Mouse (Mus musculus) neural tube, embryonic 14.5 days (tissue): ENCODE measurements around the gene Zfp652. TPM values are rescaled to one million over a fixed set of nuclear protein-coding genes. Genes with fewer than 3 reads are reported as not detected.

Experiments used
- ATAC-seq: fragments of 200-750 bp; cut with Nextera tagmentation; 2 replicates; pipeline ENCODE4 v1.8.0; 2017; ENCODE audit warnings: low read depth, mild to moderate bottlenecking, moderate TSS enrichment, moderate library complexity
- H3K27ac ChIP-seq: fragments of 300-500 bp; sonication (generic); 2 replicates; pipeline ENCODE4 v1.5.1; 2014; ENCODE audit warnings: low read depth, mild to moderate bottlenecking, control low read depth, low read length, moderate library complexity, mixed read lengths
- H3K27me3 ChIP-seq: fragments of 300-500 bp; sonication (generic); 2 replicates; pipeline ENCODE4 v1.6.1; 2014; ENCODE audit warnings: low read length; ENCODE audit not compliant: control insufficient read depth, insufficient read depth
- H3K36me3 ChIP-seq: fragments of 300-500 bp; sonication (generic); 2 replicates; pipeline ENCODE4 v1.6.1; 2014; ENCODE audit warnings: low read length, mixed read lengths; ENCODE audit not compliant: control insufficient read depth, insufficient read depth
- H3K4me1 ChIP-seq: fragments of 300-500 bp; sonication (generic); 2 replicates; pipeline ENCODE4 v1.6.1; 2014; ENCODE audit warnings: low read length; ENCODE audit not compliant: control insufficient read depth, insufficient read depth
- H3K4me2 ChIP-seq: fragments of 300-500 bp; sonication (generic); 2 replicates; pipeline ENCODE4 v1.6.1; 2014; ENCODE audit warnings: mild to moderate bottlenecking, low read depth, low read length, control low read depth
- H3K4me3 ChIP-seq: fragments of 300-500 bp; sonication (generic); 2 replicates; pipeline ENCODE4 v1.5.1; 2014; ENCODE audit warnings: low read depth, low read length, control low read depth, mixed read lengths
- H3K9ac ChIP-seq: fragments of 300-500 bp; sonication (generic); replicated peaks from 2 replicates; pipeline ENCODE4 v1.6.1; 2014; ENCODE audit warnings: low read depth, mild to moderate bottlenecking, control low read depth, low read length, mixed read lengths
- H3K9me3 ChIP-seq: fragments of 300-500 bp; sonication (generic); 2 replicates; pipeline ENCODE4 v1.6.1; 2016; ENCODE audit warnings: low read length; ENCODE audit not compliant: control insufficient read depth
- whole genome bisulfite sequencing: fragments of 180-500 bp; shearing (Covaris S2); extraction: QIAGEN DNeasy Blood & Tissue Kit; methylation state at CpG from one replicate; pipeline ENCODE4 v1.1.7; 2014; 5-methylcytosine and 5-hydroxymethylcytosine counted together
- polyA plus RNA-seq: library from polyadenylated mRNA; unstranded; fragments of >200 nt; fragmentation: Nextera tagmentation; extraction: Ambion mirVana; gene quantifications from 2 replicates; pipeline ENCODE4 v1.2.1, GENCODE M21; 2014

Zfp652 gene
- polyA plus RNA-seq, 1 experiment from 2014 or later, result 12.9 TPM

DNA sequence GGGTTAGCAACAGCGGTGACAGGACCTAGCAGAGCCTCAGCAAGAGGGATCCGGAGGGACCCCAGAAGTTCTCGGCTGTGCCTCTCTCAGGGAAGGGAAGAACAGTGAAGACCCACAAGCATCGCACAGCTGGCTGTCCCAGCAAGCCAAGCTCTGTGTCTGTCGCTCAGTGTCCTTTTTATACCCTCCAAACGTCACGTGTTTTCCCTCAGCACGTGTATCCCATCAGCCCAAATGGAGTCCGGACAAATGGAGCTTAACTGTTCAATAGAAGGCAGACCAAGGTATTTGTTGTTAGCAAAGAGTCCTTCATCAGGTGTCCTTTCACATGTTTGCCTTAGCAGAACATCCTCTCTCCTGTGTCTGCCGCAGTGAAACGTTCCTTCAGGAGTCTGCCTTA is 69.1 kb downstream of the Zfp652 start:
- H3K27me3 ChIP-seq, result no peaks in the 10 kb centered on the region
- no peak overlapping the region for H3K27ac ChIP-seq
- no peak overlapping the region for H3K4me2 ChIP-seq
- H3K36me3 ChIP-seq, result no peaks in the 10 kb centered on the region
- WGBS, result 85% methylated on average over 11 of the region's 11 CpGs
- no peak for ATAC-seq
- no peak overlapping the region for H3K4me3 ChIP-seq
- H3K9me3 ChIP-seq, result no peaks in the 10 kb centered on the region
- H3K4me1 ChIP-seq, result no peaks in the 10 kb centered on the region
- no peak overlapping the region for H3K9ac ChIP-seq

DNA sequence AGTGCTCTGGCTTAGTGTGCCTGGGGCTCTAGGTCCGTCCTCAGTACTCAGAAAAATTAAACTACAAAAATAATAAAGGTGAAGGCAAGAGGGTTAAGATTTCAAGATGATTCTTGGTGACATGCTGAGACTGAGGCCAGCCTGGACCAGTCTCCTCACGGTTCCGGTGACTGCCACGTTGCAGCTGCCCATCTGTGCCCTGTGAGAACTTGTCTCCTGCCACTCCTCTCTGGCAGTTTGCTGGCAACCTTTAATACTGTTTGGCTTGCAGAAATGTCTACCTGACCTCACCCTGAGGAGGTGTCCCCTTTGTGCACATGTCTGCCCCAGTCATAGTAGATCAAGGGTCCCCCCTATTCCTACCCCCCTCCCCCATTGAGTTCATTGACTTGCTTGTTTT is 71.0 kb downstream of the Zfp652 start:
- Histone ChIP-seq H3K36me3 (no peaks in the 10 kb centered on the region), H3K9ac (no peak overlapping the region), H3K27me3 (no peaks in the 10 kb centered on the region), H3K4me1 (no peaks in the 10 kb centered on the region), H3K4me3 (no peak overlapping the region), H3K9me3 (no peaks in the 10 kb centered on the region), H3K4me2 (no peak overlapping the region), H3K27ac (no peak overlapping the region)
- WGBS, result 86% methylated on average over 4 of the region's 4 CpGs
- no peak for ATAC-seq

DNA sequence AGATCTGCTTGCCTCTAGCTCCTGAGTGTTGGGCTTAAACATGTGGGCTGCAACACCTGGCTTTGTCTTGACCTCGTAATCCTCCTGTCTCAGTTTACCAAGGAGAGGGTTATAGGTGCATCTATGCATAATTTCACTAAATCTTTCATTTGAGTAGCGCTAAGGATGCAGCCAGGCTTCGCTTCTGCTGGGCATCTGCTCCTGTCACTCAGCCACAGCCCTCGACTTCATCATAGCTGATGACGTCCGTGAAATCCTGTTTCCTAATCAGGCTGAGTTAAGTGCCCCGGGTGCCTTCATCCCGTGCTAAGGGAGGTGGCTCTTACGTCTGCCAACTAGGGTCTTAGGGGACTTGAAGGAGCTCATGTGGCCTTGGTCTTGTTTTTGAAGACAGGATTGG is 71.5 kb downstream of the Zfp652 start:
- H3K36me3 ChIP-seq, result no peaks in the 10 kb centered on the region
- 90% methylated on average over 9 of the region's 9 CpGs for WGBS
- ATAC-seq, result no peak

DNA sequence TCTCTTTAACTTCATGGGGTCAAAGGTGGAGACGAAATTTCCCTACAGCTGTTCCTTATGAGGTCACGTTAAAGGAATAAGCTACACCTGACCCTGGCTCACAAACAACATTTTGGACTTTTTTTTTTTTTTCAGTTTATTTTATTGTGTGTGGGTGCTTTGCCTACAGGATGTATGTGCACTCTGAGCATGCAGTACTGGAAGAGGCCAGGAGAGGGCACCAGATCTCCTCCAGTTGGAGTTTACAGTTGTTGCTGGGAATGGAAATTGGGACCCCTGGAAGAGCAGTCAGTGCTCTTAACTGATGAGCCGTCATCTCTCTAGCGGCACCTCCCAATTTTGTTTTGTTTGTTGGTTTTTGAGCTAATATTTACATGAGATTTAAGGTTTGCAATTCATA is 73.2 kb downstream of the Zfp652 start:
- no peak overlapping the region for H3K4me2 ChIP-seq
- no peaks in the 10 kb centered on the region for H3K36me3 ChIP-seq
- H3K4me3 ChIP-seq, result no peak overlapping the region
- H3K27me3 ChIP-seq, result no peaks in the 10 kb centered on the region
- H3K27ac ChIP-seq, result no peak overlapping the region
- H3K9ac ChIP-seq, result no peak overlapping the region
- no peaks in the 10 kb centered on the region for H3K9me3 ChIP-seq
- WGBS, result 92% methylated on average over 4 of the region's 4 CpGs
- no peak for ATAC-seq
- H3K4me1 ChIP-seq, result no peaks in the 10 kb centered on the region

More for the DNA sequence above, 71.5 kb downstream of the Zfp652 start:
- H3K27ac ChIP-seq, result no peak overlapping the region
- no peak overlapping the region for H3K4me2 ChIP-seq
- no peak overlapping the region for H3K9ac ChIP-seq
- H3K9me3 ChIP-seq, result no peaks in the 10 kb centered on the region
- no peak overlapping the region for H3K4me3 ChIP-seq
- no peaks in the 10 kb centered on the region for H3K27me3 ChIP-seq
- H3K4me1 ChIP-seq, result no peaks in the 10 kb centered on the region

DNA sequence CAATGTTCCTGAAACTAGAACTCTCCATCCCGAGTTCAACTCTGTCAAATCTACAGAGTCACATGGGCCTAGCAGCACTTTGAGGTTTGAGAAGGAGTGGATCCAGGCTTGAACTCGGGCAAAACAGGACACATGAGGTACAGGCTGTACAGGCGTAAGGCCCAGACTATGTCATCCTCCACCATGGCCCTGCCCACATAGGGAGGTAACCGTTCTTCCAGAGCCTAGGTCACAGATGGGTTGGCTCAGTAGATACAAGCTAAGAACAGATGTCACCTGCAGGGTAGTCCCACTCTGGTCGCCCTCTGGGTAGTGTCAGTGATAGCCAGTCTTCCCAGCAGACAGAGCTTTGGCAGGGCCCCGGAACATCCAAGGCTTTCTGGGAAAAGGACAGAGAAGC is 74.0 kb downstream of the Zfp652 start:
- Histone ChIP-seq H3K27ac (no peak overlapping the region), H3K4me3 (no peak overlapping the region), H3K4me1 (no peaks in the 10 kb centered on the region), H3K9ac (no peak overlapping the region), H3K27me3 (no peaks in the 10 kb centered on the region), H3K4me2 (no peak overlapping the region), H3K9me3 (no peaks in the 10 kb centered on the region), H3K36me3 (no peaks in the 10 kb centered on the region)
- ATAC-seq, result no peak
- WGBS, result 93% methylated on average over 6 of the region's 6 CpGs

DNA sequence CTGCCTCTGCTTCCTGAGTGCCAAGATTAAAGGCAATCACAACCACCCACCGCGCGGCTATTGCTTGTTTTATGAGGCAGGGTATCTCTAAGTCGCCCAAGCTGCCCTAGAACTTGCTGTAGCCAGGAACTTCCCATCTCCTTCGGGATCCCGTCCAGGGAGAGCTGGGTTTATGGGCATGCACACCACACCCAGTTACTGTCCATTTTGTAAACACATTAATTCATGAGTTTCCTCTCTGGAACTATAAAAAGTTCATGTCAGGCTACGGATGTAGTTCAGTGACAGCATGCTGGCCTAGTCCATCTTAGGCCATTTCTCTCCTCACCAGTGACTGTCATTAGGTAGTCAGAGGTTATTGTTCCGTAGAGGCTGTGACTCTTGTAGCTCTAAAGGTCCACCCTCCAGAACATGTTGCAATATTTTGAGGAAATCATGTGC is 77.0 kb downstream of the Zfp652 start:
- WGBS, result 84% methylated on average over 8 of the region's 8 CpGs
- H3K27ac ChIP-seq, result no peak overlapping the region
- no peak overlapping the region for H3K9ac ChIP-seq
- H3K9me3 ChIP-seq, result no peaks in the 10 kb centered on the region
- H3K4me1 ChIP-seq, result no peaks in the 10 kb centered on the region
- H3K4me3 ChIP-seq, result no peak overlapping the region
- no peak for ATAC-seq
- no peaks in the 10 kb centered on the region for H3K36me3 ChIP-seq
- H3K27me3 ChIP-seq, result no peaks in the 10 kb centered on the region
- no peak overlapping the region for H3K4me2 ChIP-seq

DNA sequence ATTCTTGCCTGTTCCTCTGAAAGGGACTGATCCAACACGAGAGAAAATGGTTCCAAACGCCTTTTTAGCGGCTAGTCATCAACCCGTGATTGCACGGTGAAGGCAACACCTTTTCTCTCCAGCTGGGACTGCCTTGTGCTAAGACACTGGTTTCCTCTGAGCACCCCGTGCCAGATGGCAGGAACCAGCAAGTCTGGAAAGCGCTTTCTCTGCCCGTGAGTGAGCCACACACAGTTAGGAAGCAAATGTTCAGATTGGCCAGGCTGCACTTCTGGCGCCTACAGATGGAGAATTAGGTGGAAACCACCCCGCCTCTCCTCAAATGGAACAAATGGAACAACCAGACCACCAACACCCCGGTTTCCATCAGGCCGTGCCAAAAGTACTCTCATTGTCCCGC is 79.3 kb downstream of the Zfp652 start:
- H3K4me3 ChIP-seq, result no peak overlapping the region
- no peaks in the 10 kb centered on the region for H3K36me3 ChIP-seq
- ATAC-seq, result no peak
- no peak overlapping the region for H3K4me2 ChIP-seq
- no peaks in the 10 kb centered on the region for H3K9me3 ChIP-seq
- no peak overlapping the region for H3K27ac ChIP-seq
- WGBS, result 78% methylated on average over 13 of the region's 13 CpGs
- no peak overlapping the region for H3K9ac ChIP-seq
- H3K27me3 ChIP-seq, result no peaks in the 10 kb centered on the region
- H3K4me1 ChIP-seq, result 0 out of 2 replicates have a peak, but pooled peaks cover 4% of the 10 kb centered on the region

DNA sequence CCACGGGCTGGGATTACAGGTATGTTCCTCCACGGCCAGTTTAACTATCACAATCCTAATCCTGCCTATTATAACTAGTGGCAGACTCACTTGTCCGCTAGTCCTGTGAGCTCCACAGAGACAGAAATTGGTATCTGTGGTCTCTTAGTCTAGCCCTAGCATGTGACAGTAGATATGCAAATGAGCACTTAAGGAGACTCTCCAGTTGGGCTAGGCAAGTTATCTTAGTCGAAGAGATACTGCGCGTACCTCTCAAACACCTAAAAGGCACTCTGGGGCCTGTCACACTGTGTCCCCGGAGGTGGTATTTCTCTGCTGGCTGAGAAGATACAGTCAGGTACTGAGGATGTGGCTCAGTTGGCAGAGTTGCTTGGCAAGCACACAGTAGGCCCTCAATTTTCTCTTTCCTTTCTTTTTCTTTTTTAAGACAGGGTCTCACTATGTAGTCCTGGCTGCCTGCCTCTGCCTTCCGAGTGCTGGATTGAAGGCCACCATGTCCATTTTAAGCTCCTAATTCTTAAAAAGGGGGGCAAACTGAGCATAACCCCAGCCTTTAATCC is 80.6 kb downstream of the Zfp652 start:
- Histone ChIP-seq H3K27ac (no peak overlapping the region), H3K9me3 (no peaks in the 10 kb centered on the region), H3K4me3 (no peak overlapping the region), H3K27me3 (no peaks in the 10 kb centered on the region), H3K9ac (no peak overlapping the region), H3K4me1 (0 out of 2 replicates have a peak, but pooled peaks cover 6% of the 10 kb centered on the region), H3K4me2 (no peak overlapping the region), H3K36me3 (no peaks in the 10 kb centered on the region)
- ATAC-seq, result no peak
- WGBS, result 93% methylated on average over 8 of the region's 8 CpGs

DNA sequence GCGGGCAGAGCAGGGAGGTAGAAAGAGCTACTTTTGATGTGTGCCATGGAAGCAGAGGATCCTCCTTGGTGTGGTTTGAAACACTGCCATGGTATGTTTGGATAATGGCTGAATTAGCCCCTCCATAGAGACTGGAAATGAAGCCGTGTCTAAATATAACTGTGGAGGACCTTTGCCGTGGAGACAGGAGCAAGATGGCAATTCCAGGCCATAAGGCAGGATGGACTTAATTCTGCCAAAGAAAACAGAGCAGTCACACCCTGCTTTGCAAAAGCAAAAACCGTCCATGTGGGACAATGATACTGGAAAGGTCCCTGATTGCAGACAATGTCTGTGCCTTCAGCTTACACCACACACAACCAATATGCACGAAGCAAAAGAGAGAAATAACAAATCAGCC is 81.7 kb downstream of the Zfp652 start:
- H3K27me3 ChIP-seq, result no peaks in the 10 kb centered on the region
- no peaks in the 10 kb centered on the region for H3K36me3 ChIP-seq
- H3K4me1 ChIP-seq, result 0 out of 2 replicates have a peak, but pooled peaks cover 6% of the 10 kb centered on the region
- ATAC-seq, result no peak
- no peaks in the 10 kb centered on the region for H3K9me3 ChIP-seq
- H3K4me3 ChIP-seq, result no peak overlapping the region
- no peak overlapping the region for H3K4me2 ChIP-seq
- no peak overlapping the region for H3K9ac ChIP-seq
- H3K27ac ChIP-seq, result no peak overlapping the region
- 63% methylated on average over 5 of the region's 5 CpGs for WGBS
